Mouse (Mus musculus) B cell, adult 67 days (primary cell): ENCODE results near the gene Gm43518. TPM values are rescaled to one million over a fixed set of nuclear protein-coding genes. Genes with fewer than 3 reads are reported as not detected.

ENCODE experiments used
- total RNA-seq, 2 experiments: library from RNA; stranded (reverse); gene quantifications; 4 replicates each; pipeline ENCODE4 v1.2.4; 2023

The Gm43518 gene
- total RNA-seq, result 1 to 10 TPM in 1 of 2 experiments, not detected in 1; 4.0 TPM

DNA sequence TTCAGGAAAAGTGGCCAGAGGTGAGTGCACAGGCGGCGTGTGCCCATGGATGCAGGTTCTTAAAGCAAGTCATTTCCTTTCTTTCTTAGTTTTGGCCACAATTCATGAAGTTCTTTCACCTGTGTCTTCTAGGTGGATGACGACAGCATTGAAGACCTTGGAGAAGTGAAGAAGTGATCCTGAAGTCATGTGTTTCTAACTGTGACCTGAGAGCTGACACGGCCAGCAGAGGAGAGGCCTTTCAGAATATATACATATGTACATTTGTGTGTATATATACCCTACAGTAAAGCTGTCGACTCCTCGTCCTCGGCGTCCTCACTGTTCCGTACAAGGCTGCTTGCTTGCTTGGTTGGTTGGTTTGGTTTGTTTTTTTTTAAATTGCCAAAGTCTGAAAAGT, at the start of gene Gm43518:
TSS of gene Gm43518 (plus strand) at position 301 of the 400 bp plus-strand sequence.

DNA sequence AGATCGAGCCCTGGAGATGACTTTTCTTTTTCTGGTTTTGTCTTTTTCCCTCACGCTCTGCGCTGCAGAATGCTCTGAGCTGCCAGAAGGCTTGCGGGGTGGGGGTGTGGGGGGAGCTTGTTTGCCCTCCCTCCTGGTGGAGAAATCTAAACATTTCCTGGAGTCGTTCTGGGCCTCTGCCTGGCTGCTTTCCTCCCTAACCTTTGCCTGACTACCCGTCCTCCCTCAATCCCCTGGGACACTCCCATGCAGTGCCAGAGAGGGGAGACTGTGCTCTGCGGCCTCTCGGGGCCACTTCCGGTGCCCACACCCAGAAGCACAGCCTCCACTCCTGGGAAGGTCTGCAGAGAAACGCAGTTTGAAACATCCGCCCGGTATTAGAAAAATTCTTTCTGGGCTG, 47.3 kb upstream of the Gm43518 start, which contains the start of gene Hcar1:
TSS of gene Hcar1 (minus strand) at position 93 of the 400 bp plus-strand sequence.

GRCm38 (mm10) chr5:123906976-123907630, 20.1 kb upstream of the Gm43518 start, which contains the start of gene Denr:
Gene Denr, plus strand, starts transcription at chr5:123907175.

DNA sequence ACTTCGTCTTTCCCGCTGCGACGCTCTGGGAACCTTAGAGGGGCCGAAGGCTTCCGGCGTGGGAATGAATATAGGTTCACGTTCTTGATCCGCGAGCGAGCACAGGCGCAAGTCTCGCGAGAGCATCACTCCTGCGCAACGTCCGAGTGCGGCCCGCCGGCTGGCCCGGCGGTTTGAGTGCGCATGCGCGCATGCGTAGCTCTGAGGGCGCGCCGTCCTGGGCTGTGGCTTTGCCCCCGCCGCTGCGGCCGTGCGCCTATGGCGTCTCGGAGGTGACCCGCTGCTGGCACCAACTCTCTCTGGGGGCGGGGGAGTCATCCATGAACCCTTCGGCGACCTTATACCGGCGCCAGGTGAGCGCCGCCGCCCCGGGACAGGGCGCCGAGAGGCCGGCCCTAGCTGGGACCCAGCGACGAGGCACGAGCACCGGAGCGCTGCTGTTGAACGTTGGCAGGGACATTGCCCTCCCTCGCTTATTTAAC, 3.3 kb downstream of the Gm43518 start, which contains the start of gene Ccdc62:
TSS of gene Ccdc62 (plus strand) at position 172 of the 482 bp plus-strand sequence.

GRCm38 (mm10) chr5:123973299-123974178, 46.3 kb downstream of the Gm43518 start, which contains the start of gene Hip1r:
Gene Hip1r, plus strand, starts transcription at chr5:123973628.

Other genes starting within 250 kb of the Gm43518 start
- 10 to 100 TPM; 27.7 to 28.2 TPM for gene Clip1, start 242.8 kb upstream of the Gm43518 start, total RNA-seq
- gene Zcchc8, start 206.3 kb upstream of the Gm43518 start, total RNA-seq, result 10 to 100 TPM; 76.7 to 80.6 TPM
- gene Rsrc2, start 178.0 kb upstream of the Gm43518 start, total RNA-seq, result 100 to 1,000 TPM; 250 to 251 TPM
- gene Kntc1, start 177.7 kb upstream of the Gm43518 start, total RNA-seq, result 1 to 10 TPM; 1.9 to 2.5 TPM
- gene Hcar2, start 61.9 kb upstream of the Gm43518 start, total RNA-seq, result under 1 TPM in 1 of 2 experiments, not detected in 1; 0.26 TPM
- not detected for gene Hcar1, start 47.4 kb upstream of the Gm43518 start, total RNA-seq
- gene Denr, start 20.2 kb upstream of the Gm43518 start, total RNA-seq, result 10 to 100 TPM; 35.9 to 49.1 TPM
- 1 to 10 TPM; 3.7 to 6.5 TPM for gene Ccdc62, start 3.3 kb downstream of the Gm43518 start, total RNA-seq
- 100 to 1,000 TPM; 230 to 266 TPM for gene Hip1r, start 46.2 kb downstream of the Gm43518 start, total RNA-seq
- gene Vps37b, start 104.9 kb downstream of the Gm43518 start, total RNA-seq, result 10 to 100 TPM; 82.8 to 99.9 TPM
- gene Abcb9, start 168.4 kb downstream of the Gm43518 start, total RNA-seq, result 1 to 10 TPM; 2.7 to 2.8 TPM
- gene Ogfod2, start 184.9 kb downstream of the Gm43518 start, total RNA-seq, result 10 to 100 TPM; 22.2 to 26.2 TPM
- 10 to 100 TPM; 33.9 to 38.1 TPM for gene Arl6ip4, start 188.7 kb downstream of the Gm43518 start, total RNA-seq